Mouse (Mus musculus): ENCODE results near the gene Bcam. TPM values are rescaled to one million over a fixed set of nuclear protein-coding genes. Genes with fewer than 3 reads are reported as not detected.
A peak's percentile ranks its signal among the peaks of the same experiment; 100 is the strongest.

Bcam gene
- polyA plus RNA-seq, 1 experiment: 237 TPM

GRCm38 (mm10) chr7:19754065-19754464 lies 16.8 kb downstream of the Bcam start:
- no peak for TF ChIP-seq POLR2A (IDR thresholded peaks at IDR 0.05; ENCODE audit: low read depth, low read length)
- no peak for TF ChIP-seq CTCF (conservative IDR thresholded peaks at IDR 0.05; ENCODE audit: insufficient read depth, insufficient read length, low read depth, low read length)
- 53% methylated on average over 1 of the region's 1 CpGs for WGBS
- Histone ChIP-seq H3K4me1 (ENCODE audit: control insufficient read depth, insufficient read depth, low read length) (peaks cover 6% of the 10 kb centered on the region; the same call in 1 of the 2 replicates), H3K27ac (ENCODE audit: insufficient read depth, low read depth, low read length) (peak overlapping the region; percentile 46), H3K36me3 (ENCODE audit: control insufficient read depth, insufficient read depth, low read length) (no peaks in the 10 kb centered on the region), H3K4me3 (ENCODE audit: insufficient read depth, low read depth, low read length) (no peak overlapping the region), H3K27me3 (replicated peaks; ENCODE audit: control insufficient read depth, insufficient read depth, low read length) (no peaks in the 10 kb centered on the region)
- no peak for DNase-seq

GRCm38 (mm10) chr7:19753587-19753986 lies 17.2 kb downstream of the Bcam start:
- TF ChIP-seq CTCF (conservative IDR thresholded peaks at IDR 0.05; ENCODE audit: insufficient read depth, insufficient read length, low read depth, low read length) (no peak), POLR2A (IDR thresholded peaks at IDR 0.05; ENCODE audit: low read depth, low read length) (no peak)
- no peak overlapping the region for H3K4me3 ChIP-seq (ENCODE audit: insufficient read depth, low read depth, low read length)
- WGBS: 39% methylated on average over 7 of the region's 7 CpGs

GRCm38 (mm10) chr7:19752652-19753051 lies 18.2 kb downstream of the Bcam start:
- DNase-seq: peak; percentile 49
- Histone ChIP-seq H3K27me3 (replicated peaks; ENCODE audit: control insufficient read depth, insufficient read depth, low read length) (no peaks in the 10 kb centered on the region), H3K27ac (ENCODE audit: insufficient read depth, low read depth, low read length) (no peak overlapping the region), H3K4me3 (ENCODE audit: insufficient read depth, low read depth, low read length) (no peak overlapping the region), H3K36me3 (ENCODE audit: control insufficient read depth, insufficient read depth, low read length) (no peaks in the 10 kb centered on the region), H3K4me1 (ENCODE audit: control insufficient read depth, insufficient read depth, low read length) (peaks cover 6% of the 10 kb centered on the region; the same call in 1 of the 2 replicates)
- peak; percentile 76 for TF ChIP-seq CTCF (conservative IDR thresholded peaks at IDR 0.05; ENCODE audit: insufficient read depth, insufficient read length, low read depth, low read length)
- no peak for TF ChIP-seq POLR2A (IDR thresholded peaks at IDR 0.05; ENCODE audit: low read depth, low read length)
- WGBS: 84% methylated on average over 8 of the region's 8 CpGs

More at GRCm38 (mm10) chr7:19753587-19753986, 17.2 kb downstream of the Bcam start:
- H3K4me1 ChIP-seq (ENCODE audit: control insufficient read depth, insufficient read depth, low read length): peaks cover 6% of the 10 kb centered on the region; the same call in 1 of the 2 replicates
- no peaks in the 10 kb centered on the region for H3K36me3 ChIP-seq (ENCODE audit: control insufficient read depth, insufficient read depth, low read length)
- peak overlapping the region; percentile 46 for H3K27ac ChIP-seq (ENCODE audit: insufficient read depth, low read depth, low read length)
- peak; percentile 72 for DNase-seq
- H3K27me3 ChIP-seq (replicated peaks; ENCODE audit: control insufficient read depth, insufficient read depth, low read length): no peaks in the 10 kb centered on the region

GRCm38 (mm10) chr7:19751070-19751383 lies 19.8 kb downstream of the Bcam start:
- no peaks in the 10 kb centered on the region for H3K27me3 ChIP-seq (replicated peaks; ENCODE audit: control insufficient read depth, insufficient read depth, low read length)
- no peak for TF ChIP-seq CTCF (conservative IDR thresholded peaks at IDR 0.05; ENCODE audit: insufficient read depth, insufficient read length, low read depth, low read length)
- no peak for TF ChIP-seq POLR2A (IDR thresholded peaks at IDR 0.05; ENCODE audit: low read depth, low read length)
- no peaks in the 10 kb centered on the region for H3K36me3 ChIP-seq (ENCODE audit: control insufficient read depth, insufficient read depth, low read length)
- peak overlapping the region; percentile 74; the same call in 1 of the 2 replicates for H3K27ac ChIP-seq (ENCODE audit: insufficient read depth, low read depth, low read length)
- WGBS: 41% methylated on average over 4 of the region's 4 CpGs
- no peak for DNase-seq
- H3K4me3 ChIP-seq (ENCODE audit: insufficient read depth, low read depth, low read length): no peak overlapping the region
- peaks cover 11% of the 10 kb centered on the region; the same call in 1 of the 2 replicates for H3K4me1 ChIP-seq (ENCODE audit: control insufficient read depth, insufficient read depth, low read length)

GRCm38 (mm10) chr7:19750217-19751069 lies 20.4 kb downstream of the Bcam start, which contains the start of gene Nectin2:
Nectin2 (minus strand) TSS chr7:19750483.
- TF ChIP-seq CTCF (conservative IDR thresholded peaks at IDR 0.05; ENCODE audit: insufficient read depth, insufficient read length, low read depth, low read length) (peak; percentile 78), POLR2A (IDR thresholded peaks at IDR 0.05; ENCODE audit: low read depth, low read length) (no peak)
- Histone ChIP-seq H3K27ac (ENCODE audit: insufficient read depth, low read depth, low read length) (peak within 1 kb of the TSS; percentile 76), H3K27me3 (replicated peaks; ENCODE audit: control insufficient read depth, insufficient read depth, low read length) (no peaks in the 10 kb centered on the region), H3K36me3 (ENCODE audit: control insufficient read depth, insufficient read depth, low read length) (no peaks in the 10 kb centered on the region), H3K4me1 (ENCODE audit: control insufficient read depth, insufficient read depth, low read length) (peaks cover 9% of the 10 kb centered on the region; the same call in 1 of the 2 replicates), H3K4me3 (ENCODE audit: insufficient read depth, low read depth, low read length) (peak within 1 kb of the TSS; percentile 84)
- peak; percentile 94 for DNase-seq
- 12% methylated on average over 19 of the region's 19 CpGs for WGBS

- Histone ChIP-seq H3K36me3 (ENCODE audit: control insufficient read depth, insufficient read depth, low read length) (no peaks in the 10 kb centered on the region), H3K4me3 (ENCODE audit: insufficient read depth, low read depth, low read length) (peak overlapping the region; percentile 84), H3K27ac (ENCODE audit: insufficient read depth, low read depth, low read length) (peak overlapping the region; percentile 76), H3K4me1 (ENCODE audit: control insufficient read depth, insufficient read depth, low read length) (peaks cover 8% of the 10 kb centered on the region; the same call in 1 of the 2 replicates), H3K27me3 (replicated peaks; ENCODE audit: control insufficient read depth, insufficient read depth, low read length) (no peaks in the 10 kb centered on the region)
- DNase-seq: peak; percentile 100
- peak; percentile 93 for TF ChIP-seq CTCF (conservative IDR thresholded peaks at IDR 0.05; ENCODE audit: insufficient read depth, insufficient read length, low read depth, low read length)
- no peak for TF ChIP-seq POLR2A (IDR thresholded peaks at IDR 0.05; ENCODE audit: low read depth, low read length)
- under 1% methylated on average over 46 of the region's 46 CpGs for WGBS
These were observed 21.2 kb downstream of the Bcam start for GRCm38 (mm10) chr7:19749389-19750216.
